Mouse (Mus musculus): ENCODE measurements at regions not wholly inside any gene's neighbourhood (a gene's known extent, or its start where the extent isn't known, plus 50 kb on each side); places are given as distances from the start of the nearest gene placed in this dataset.

DNA sequence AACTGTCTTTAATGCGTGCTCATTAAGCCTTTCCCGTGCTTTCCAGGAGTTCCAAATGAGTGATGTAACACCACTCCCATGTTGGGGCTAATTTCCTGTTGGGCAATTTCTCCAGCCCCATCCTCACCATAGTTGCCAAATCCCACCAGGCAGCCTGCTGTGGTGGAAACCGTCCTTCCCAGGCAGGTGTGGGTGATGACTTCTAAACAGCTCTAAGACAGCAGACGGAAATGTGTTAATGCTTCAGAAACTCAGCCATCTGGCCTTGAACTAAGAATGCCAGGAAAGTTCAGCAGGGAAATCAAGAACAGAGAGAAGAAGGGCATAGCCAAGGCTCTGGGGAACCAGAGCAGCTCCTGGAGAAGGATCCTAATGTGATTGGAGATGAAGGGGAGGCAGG is 560.5 kb upstream of the Dmac1 start:
- Histone ChIP-seq H3K9me3 (replicated peaks; ENCODE audit: control insufficient read depth, low read length) (no peaks in the 10 kb centered on the region), H3K4me3 (ENCODE audit: low read depth, low read length) (no peak overlapping the region), H3K4me2 (no peak overlapping the region), H3K4me1 (ENCODE audit: control insufficient read depth, insufficient read depth, low read length) (no peaks in the 10 kb centered on the region), H3K27me3 (ENCODE audit: control insufficient read depth, insufficient read depth, low read length) (no peaks in the 10 kb centered on the region), H3K36me3 (ENCODE audit: control insufficient read depth, insufficient read depth, low read length) (no peaks in the 10 kb centered on the region), H3K27ac (ENCODE audit: low read depth, low read length) (no peak overlapping the region), H3K9ac (ENCODE audit: low read depth, low read length) (no peak overlapping the region)
- 53% methylated on average over 4 of the region's 4 CpGs for WGBS (ENCODE audit: insufficient replicate concordance)
- no peak for ATAC-seq (replicated peaks; ENCODE audit: insufficient number of reproducible peaks, low FRiP score, low TSS enrichment)

DNA sequence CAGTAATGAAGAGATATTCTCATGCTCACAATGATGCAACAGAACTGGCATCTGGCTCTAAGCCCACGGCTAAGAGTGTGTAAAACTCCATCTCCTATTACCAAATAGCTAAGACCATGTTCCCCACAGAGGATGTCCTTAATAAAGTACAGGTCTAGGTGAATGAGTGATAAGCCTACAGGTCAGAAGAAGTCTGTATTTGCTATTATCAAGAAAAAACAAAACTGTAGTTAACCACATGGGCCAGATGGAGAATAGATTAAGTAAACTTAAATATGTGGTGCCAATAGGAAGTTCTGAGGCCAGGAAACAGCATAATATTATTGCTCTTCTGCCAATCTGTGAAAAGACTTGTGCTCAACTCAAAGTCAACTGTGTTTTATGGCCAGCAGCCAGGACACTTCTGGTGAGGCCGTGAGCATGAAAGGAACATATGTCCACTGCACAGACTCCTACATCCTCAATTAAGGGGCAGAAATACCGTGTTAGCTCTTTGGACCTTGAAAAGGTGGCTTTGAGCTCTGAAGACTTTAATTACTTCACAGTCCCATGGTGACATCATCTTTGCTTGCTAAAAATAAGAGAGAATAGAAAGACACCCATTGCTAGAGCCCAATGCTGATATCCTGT is 549.1 kb upstream of the Dmac1 start:
- Histone ChIP-seq H3K4me3 (ENCODE audit: low read depth, low read length) (no peak overlapping the region), H3K9me3 (replicated peaks; ENCODE audit: control insufficient read depth, low read length) (no peaks in the 10 kb centered on the region), H3K36me3 (ENCODE audit: control insufficient read depth, insufficient read depth, low read length) (no peaks in the 10 kb centered on the region), H3K4me2 (no peak overlapping the region), H3K9ac (ENCODE audit: low read depth, low read length) (no peak overlapping the region), H3K27ac (ENCODE audit: low read depth, low read length) (no peak overlapping the region), H3K27me3 (ENCODE audit: control insufficient read depth, insufficient read depth, low read length) (no peaks in the 10 kb centered on the region), H3K4me1 (ENCODE audit: control insufficient read depth, insufficient read depth, low read length) (no peaks in the 10 kb centered on the region)
- no peak for ATAC-seq (replicated peaks; ENCODE audit: insufficient number of reproducible peaks, low FRiP score, low TSS enrichment)
- 71% methylated on average over 3 of the region's 3 CpGs for WGBS (ENCODE audit: insufficient replicate concordance)

DNA sequence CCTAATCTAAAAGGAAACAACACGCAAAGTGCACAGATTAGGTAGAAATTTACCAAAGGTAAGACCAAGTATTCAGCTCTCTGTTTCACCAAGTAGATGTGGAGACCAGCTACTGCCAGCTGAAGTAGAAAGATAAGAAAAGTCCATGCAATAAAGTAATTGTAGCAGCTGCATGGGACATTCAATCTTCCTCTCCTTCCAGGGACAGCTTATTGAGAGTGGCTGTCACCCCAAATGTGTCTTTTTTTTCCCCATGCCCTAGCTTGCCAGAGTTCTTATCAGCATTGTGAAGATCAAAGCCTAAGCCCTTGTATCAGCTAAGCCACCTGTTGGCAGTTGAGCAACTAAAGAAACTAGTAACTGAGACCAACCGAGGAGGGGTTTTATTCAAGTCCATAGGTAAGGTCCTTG is 541.1 kb upstream of the Dmac1 start:
- no peaks in the 10 kb centered on the region for H3K4me1 ChIP-seq (ENCODE audit: control insufficient read depth, insufficient read depth, low read length)
- H3K27ac ChIP-seq (ENCODE audit: low read depth, low read length): no peak overlapping the region
- no peaks in the 10 kb centered on the region for H3K36me3 ChIP-seq (ENCODE audit: control insufficient read depth, insufficient read depth, low read length)
- no peak for ATAC-seq (replicated peaks; ENCODE audit: insufficient number of reproducible peaks, low FRiP score, low TSS enrichment)
- no peak overlapping the region for H3K4me3 ChIP-seq (ENCODE audit: low read depth, low read length)
- no peak overlapping the region for H3K9ac ChIP-seq (ENCODE audit: low read depth, low read length)
- 32% methylated on average over 2 of the region's 2 CpGs for WGBS (ENCODE audit: insufficient replicate concordance)
- no peak overlapping the region for H3K4me2 ChIP-seq
- H3K9me3 ChIP-seq (replicated peaks; ENCODE audit: control insufficient read depth, low read length): no peaks in the 10 kb centered on the region
- no peaks in the 10 kb centered on the region for H3K27me3 ChIP-seq (ENCODE audit: control insufficient read depth, insufficient read depth, low read length)

DNA sequence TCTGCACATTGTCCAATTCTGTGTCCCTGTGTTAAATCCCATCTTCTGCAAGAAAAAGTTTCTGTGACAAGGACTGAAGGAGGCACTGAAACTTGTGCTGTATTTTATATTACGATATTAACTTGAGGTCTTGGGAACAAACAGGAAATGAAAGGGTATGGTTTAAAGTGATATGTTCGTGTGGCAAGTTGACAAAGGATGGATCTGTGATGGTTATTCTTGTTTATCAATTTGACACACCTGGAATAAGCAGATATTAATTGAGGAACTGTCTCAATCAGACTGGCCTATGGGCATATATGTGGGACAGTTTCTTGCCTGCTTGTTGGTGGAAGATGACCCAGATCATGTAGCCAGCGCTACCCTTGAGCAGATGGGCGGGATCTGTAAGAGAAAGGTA is 537.9 kb upstream of the Dmac1 start:
- 82% methylated on average over 4 of the region's 4 CpGs for WGBS (ENCODE audit: insufficient replicate concordance)

DNA sequence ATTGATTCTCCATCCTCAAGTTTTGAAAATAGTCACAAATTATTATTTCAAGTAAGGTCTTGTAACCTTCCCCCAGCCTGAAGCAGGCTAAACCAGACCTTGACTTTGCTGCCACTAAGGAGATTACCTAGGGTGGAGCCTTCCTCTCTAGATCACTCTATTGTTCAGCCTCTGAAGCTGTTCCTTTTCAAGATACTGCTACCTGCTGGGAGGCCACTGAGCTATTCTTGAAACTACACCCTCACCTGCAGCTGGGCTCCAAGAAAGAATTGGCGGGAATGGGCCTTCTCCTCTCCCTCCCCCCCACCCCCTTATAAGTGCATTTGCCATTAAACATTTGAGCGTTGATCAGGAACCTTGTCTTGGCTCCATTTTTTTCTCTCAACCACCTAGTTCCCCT is 534.2 kb upstream of the Dmac1 start:
- no peak overlapping the region for H3K4me3 ChIP-seq (ENCODE audit: low read depth, low read length)
- H3K4me2 ChIP-seq: no peak overlapping the region
- WGBS (ENCODE audit: insufficient replicate concordance): 73% methylated on average over 2 of the region's 2 CpGs
- no peak overlapping the region for H3K9ac ChIP-seq (ENCODE audit: low read depth, low read length)
- no peaks in the 10 kb centered on the region for H3K27me3 ChIP-seq (ENCODE audit: control insufficient read depth, insufficient read depth, low read length)
- no peak for ATAC-seq (replicated peaks; ENCODE audit: insufficient number of reproducible peaks, low FRiP score, low TSS enrichment)
- H3K4me1 ChIP-seq (ENCODE audit: control insufficient read depth, insufficient read depth, low read length): no peaks in the 10 kb centered on the region
- H3K36me3 ChIP-seq (ENCODE audit: control insufficient read depth, insufficient read depth, low read length): no peaks in the 10 kb centered on the region
- H3K27ac ChIP-seq (ENCODE audit: low read depth, low read length): no peak overlapping the region
- no peaks in the 10 kb centered on the region for H3K9me3 ChIP-seq (replicated peaks; ENCODE audit: control insufficient read depth, low read length)

More for the DNA sequence above, 537.9 kb upstream of the Dmac1 start:
- no peaks in the 10 kb centered on the region for H3K27me3 ChIP-seq (ENCODE audit: control insufficient read depth, insufficient read depth, low read length)
- H3K9ac ChIP-seq (ENCODE audit: low read depth, low read length): no peak overlapping the region
- no peaks in the 10 kb centered on the region for H3K36me3 ChIP-seq (ENCODE audit: control insufficient read depth, insufficient read depth, low read length)
- no peak overlapping the region for H3K27ac ChIP-seq (ENCODE audit: low read depth, low read length)
- H3K4me1 ChIP-seq (ENCODE audit: control insufficient read depth, insufficient read depth, low read length): no peaks in the 10 kb centered on the region
- no peak for ATAC-seq (replicated peaks; ENCODE audit: insufficient number of reproducible peaks, low FRiP score, low TSS enrichment)
- no peak overlapping the region for H3K4me2 ChIP-seq
- H3K4me3 ChIP-seq (ENCODE audit: low read depth, low read length): no peak overlapping the region
- H3K9me3 ChIP-seq (replicated peaks; ENCODE audit: control insufficient read depth, low read length): no peaks in the 10 kb centered on the region

DNA sequence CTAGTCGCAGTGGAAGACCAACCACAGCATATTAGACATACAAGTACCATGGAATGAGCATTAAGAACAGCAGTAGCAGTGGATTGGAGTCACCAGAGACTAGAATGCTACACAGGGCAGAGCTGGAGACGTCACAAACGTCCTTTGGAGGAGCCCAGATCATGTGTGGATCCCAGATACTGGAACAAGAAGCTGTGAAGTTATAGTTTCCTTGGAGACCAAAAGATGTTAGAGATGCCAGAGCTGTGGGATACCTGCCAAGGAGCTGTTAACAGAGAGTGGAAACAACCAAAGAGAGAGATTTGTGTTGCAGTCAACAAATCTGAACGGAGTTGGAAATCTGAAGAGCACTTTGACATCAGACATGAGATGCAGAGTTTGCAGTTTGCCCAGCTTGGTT is 523.8 kb upstream of the Dmac1 start:
- H3K4me2 ChIP-seq: no peak overlapping the region
- WGBS (ENCODE audit: insufficient replicate concordance): 69% methylated on average over 4 of the region's 4 CpGs
- H3K4me1 ChIP-seq (ENCODE audit: control insufficient read depth, insufficient read depth, low read length): no peaks in the 10 kb centered on the region
- H3K27me3 ChIP-seq (ENCODE audit: control insufficient read depth, insufficient read depth, low read length): no peaks in the 10 kb centered on the region
- ATAC-seq (replicated peaks; ENCODE audit: insufficient number of reproducible peaks, low FRiP score, low TSS enrichment): no peak
- no peaks in the 10 kb centered on the region for H3K9me3 ChIP-seq (replicated peaks; ENCODE audit: control insufficient read depth, low read length)
- H3K9ac ChIP-seq (ENCODE audit: low read depth, low read length): no peak overlapping the region
- H3K27ac ChIP-seq (ENCODE audit: low read depth, low read length): no peak overlapping the region
- H3K4me3 ChIP-seq (ENCODE audit: low read depth, low read length): no peak overlapping the region
- no peaks in the 10 kb centered on the region for H3K36me3 ChIP-seq (ENCODE audit: control insufficient read depth, insufficient read depth, low read length)

DNA sequence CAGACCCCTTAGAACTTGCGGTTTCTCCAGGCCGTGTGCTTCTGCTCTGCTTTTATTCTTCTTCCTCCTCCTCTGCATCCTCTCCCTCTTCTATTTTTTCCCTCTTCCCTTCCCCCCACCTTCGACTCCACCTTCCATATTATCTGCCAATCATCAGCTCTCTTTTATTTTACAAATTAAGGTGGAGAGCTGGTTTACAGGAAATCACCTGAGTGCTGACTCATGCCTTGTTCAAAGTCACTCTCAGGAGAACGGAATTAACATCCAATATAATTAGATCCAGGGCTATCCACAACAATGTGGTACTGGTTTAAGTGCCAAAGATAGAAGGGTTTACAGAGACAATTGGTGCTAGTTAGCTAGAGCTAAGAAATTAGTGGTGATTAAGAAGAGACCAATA is 523.1 kb upstream of the Dmac1 start:
- no peaks in the 10 kb centered on the region for H3K36me3 ChIP-seq (ENCODE audit: control insufficient read depth, insufficient read depth, low read length)
- WGBS (ENCODE audit: insufficient replicate concordance): 79% methylated on average over 4 of the region's 4 CpGs
- no peak for ATAC-seq (replicated peaks; ENCODE audit: insufficient number of reproducible peaks, low FRiP score, low TSS enrichment)
- no peak overlapping the region for H3K4me3 ChIP-seq (ENCODE audit: low read depth, low read length)
- H3K9me3 ChIP-seq (replicated peaks; ENCODE audit: control insufficient read depth, low read length): no peaks in the 10 kb centered on the region
- H3K27ac ChIP-seq (ENCODE audit: low read depth, low read length): no peak overlapping the region
- H3K4me1 ChIP-seq (ENCODE audit: control insufficient read depth, insufficient read depth, low read length): no peaks in the 10 kb centered on the region
- H3K27me3 ChIP-seq (ENCODE audit: control insufficient read depth, insufficient read depth, low read length): no peaks in the 10 kb centered on the region
- H3K9ac ChIP-seq (ENCODE audit: low read depth, low read length): no peak overlapping the region
- H3K4me2 ChIP-seq: no peak overlapping the region

DNA sequence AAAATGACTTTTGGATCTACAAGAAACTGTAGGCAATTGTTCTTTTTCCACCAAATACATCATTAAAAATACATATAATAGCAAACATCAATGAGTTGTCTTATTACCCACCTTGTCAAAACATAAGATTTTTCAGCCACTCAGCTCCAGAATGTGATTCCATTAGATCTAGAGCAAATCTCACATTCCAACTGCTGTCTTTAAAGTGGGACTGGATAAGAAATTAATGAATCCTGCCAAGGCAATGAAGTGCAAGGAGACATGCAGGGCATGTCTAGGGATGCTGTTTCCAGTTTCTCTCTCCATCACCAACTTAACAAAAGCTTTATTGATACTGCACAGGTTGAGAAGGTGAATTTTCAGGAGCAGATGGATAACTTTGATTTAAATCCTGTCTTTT is 513.7 kb upstream of the Dmac1 start:
- H3K9ac ChIP-seq (ENCODE audit: low read depth, low read length): no peak overlapping the region
- no peak for ATAC-seq (replicated peaks; ENCODE audit: insufficient number of reproducible peaks, low FRiP score, low TSS enrichment)
- H3K4me1 ChIP-seq (ENCODE audit: control insufficient read depth, insufficient read depth, low read length): no peaks in the 10 kb centered on the region
- H3K27ac ChIP-seq (ENCODE audit: low read depth, low read length): no peak overlapping the region
- H3K4me2 ChIP-seq: no peak overlapping the region
- H3K9me3 ChIP-seq (replicated peaks; ENCODE audit: control insufficient read depth, low read length): no peaks in the 10 kb centered on the region
- H3K27me3 ChIP-seq (ENCODE audit: control insufficient read depth, insufficient read depth, low read length): no peaks in the 10 kb centered on the region
- H3K36me3 ChIP-seq (ENCODE audit: control insufficient read depth, insufficient read depth, low read length): no peaks in the 10 kb centered on the region
- H3K4me3 ChIP-seq (ENCODE audit: low read depth, low read length): no peak overlapping the region

DNA sequence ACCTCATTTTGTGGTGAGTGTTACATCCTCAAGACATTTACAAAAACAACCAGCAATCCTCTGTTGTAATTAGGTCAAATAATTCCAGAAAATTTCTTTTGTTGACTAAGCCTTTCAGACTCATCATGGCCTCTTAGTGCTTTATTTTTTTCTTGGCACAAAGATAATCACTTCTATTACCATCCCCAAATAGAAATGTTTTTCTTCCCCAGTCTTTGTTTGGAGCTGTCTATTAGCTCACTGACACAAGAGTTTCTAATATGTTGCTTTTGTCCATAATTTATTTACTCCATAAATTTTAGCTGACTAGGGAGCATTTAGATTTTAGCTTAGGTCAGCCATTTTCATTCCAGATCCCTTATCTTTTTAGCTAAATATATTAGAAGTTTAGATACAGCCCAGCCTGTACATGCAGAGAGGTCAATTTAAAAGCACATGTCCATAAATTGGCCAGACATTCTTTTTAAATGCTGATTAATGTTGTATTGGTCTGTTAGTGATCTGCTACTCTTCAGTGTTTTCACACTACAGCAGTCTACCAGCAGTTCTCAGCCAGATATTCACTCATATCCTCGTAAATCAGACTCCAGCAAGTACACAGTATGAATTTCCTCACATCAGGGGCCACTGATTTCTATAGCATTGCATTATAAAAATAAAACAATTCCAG is 513.0 kb upstream of the Dmac1 start:
- no peak overlapping the region for H3K4me2 ChIP-seq
- H3K4me1 ChIP-seq (ENCODE audit: control insufficient read depth, insufficient read depth, low read length): no peaks in the 10 kb centered on the region
- no peak overlapping the region for H3K4me3 ChIP-seq (ENCODE audit: low read depth, low read length)
- no peaks in the 10 kb centered on the region for H3K27me3 ChIP-seq (ENCODE audit: control insufficient read depth, insufficient read depth, low read length)
- no peak overlapping the region for H3K9ac ChIP-seq (ENCODE audit: low read depth, low read length)
- no peak overlapping the region for H3K27ac ChIP-seq (ENCODE audit: low read depth, low read length)
- WGBS (ENCODE audit: insufficient replicate concordance): 67% methylated on average over 1 of the region's 1 CpGs
- no peaks in the 10 kb centered on the region for H3K9me3 ChIP-seq (replicated peaks; ENCODE audit: control insufficient read depth, low read length)
- ATAC-seq (replicated peaks; ENCODE audit: insufficient number of reproducible peaks, low FRiP score, low TSS enrichment): no peak
- no peaks in the 10 kb centered on the region for H3K36me3 ChIP-seq (ENCODE audit: control insufficient read depth, insufficient read depth, low read length)

All from heart, embryonic 11.5 days (tissue).